8 mouse cellular contexts compared by ENCODE assay signal in genomic region chr5:36574147-36574870, GRCm38 (mm10). TPM values are rescaled to one million over a fixed set of nuclear protein-coding genes. Genes with fewer than 3 reads are reported as not detected.
DNase-seq lines count a peak whose midpoint lies in the region; ATAC-seq and TF ChIP-seq lines count a peak whose summit lies in the region.

No protein-coding gene starts in this region.

- WGBS in forebrain, embryonic 12.5 days, result 51% methylated on average over 8 of the region's 8 CpGs
- WGBS in forebrain, embryonic 16.5 days, result 55% methylated on average over 8 of the region's 8 CpGs
- 20% methylated on average over 8 of the region's 8 CpGs for WGBS in heart, postnatal 0 days
- 40% methylated on average over 8 of the region's 8 CpGs for WGBS in liver, postnatal 0 days (ENCODE audit: insufficient replicate concordance)

- H3K4me2 ChIP-seq in forebrain, embryonic 12.5 days, result no peak overlapping the region
- H3K4me2 ChIP-seq in forebrain, embryonic 16.5 days (ENCODE audit: low read length), result no peak overlapping the region
- H3K4me2 ChIP-seq in heart, postnatal 0 days (ENCODE audit: low read depth, low read length), result no peak overlapping the region
- H3K4me2 ChIP-seq in liver, postnatal 0 days (ENCODE audit: low read depth, low read length), result no peak overlapping the region; the same call in 1 of the 2 replicates

- H3K27ac ChIP-seq in forebrain, embryonic 12.5 days, result 0 out of 2 replicates have a peak overlapping the region, but pooled peaks have one; percentile 8
- H3K27ac ChIP-seq in forebrain, embryonic 16.5 days (ENCODE audit: low read length), result no peak overlapping the region
- H3K27ac ChIP-seq in heart, postnatal 0 days (ENCODE audit: low read depth), result peak overlapping the region; percentile 76
- H3K27ac ChIP-seq in liver, postnatal 0 days (ENCODE audit: low read depth), result peak overlapping the region; percentile 80

- no peaks in the 10 kb centered on the region for H3K9me3 ChIP-seq in forebrain, embryonic 12.5 days
- H3K9me3 ChIP-seq in forebrain, embryonic 16.5 days (ENCODE audit: control insufficient read depth, low read length), result no peaks in the 10 kb centered on the region
- H3K9me3 ChIP-seq in heart, postnatal 0 days (replicated peaks; ENCODE audit: control insufficient read depth, low read length), result no peaks in the 10 kb centered on the region
- no peaks in the 10 kb centered on the region for H3K9me3 ChIP-seq in liver, postnatal 0 days (ENCODE audit: low read length)

- peak; percentile 51 for DNase-seq in MN1 (ENCODE audit: low spot score)
- DNase-seq in heart, postnatal 0 days (ENCODE audit: low spot score), result no peak
- no peak for DNase-seq in liver, postnatal 0 days
- peak; percentile 36 for DNase-seq in yolk sac, embryonic 10.5 days (ENCODE audit: low spot score)
- no peak for DNase-seq in ovary, adult 18-20 months (ENCODE audit: low spot score)

- H3K4me3 ChIP-seq in forebrain, embryonic 12.5 days (replicated peaks), result no peak overlapping the region
- H3K4me3 ChIP-seq in forebrain, embryonic 16.5 days (replicated peaks; ENCODE audit: low read length), result no peak overlapping the region
- H3K4me3 ChIP-seq in heart, postnatal 0 days (ENCODE audit: low read depth, low read length), result no peak overlapping the region
- H3K4me3 ChIP-seq in liver, postnatal 0 days (ENCODE audit: low read depth, low read length), result no peak overlapping the region

- TF ChIP-seq EP300 in heart, postnatal 0 days (IDR thresholded peaks at IDR 0.05; ENCODE audit: low read depth), result no peak
- TF ChIP-seq EP300 in liver, postnatal 0 days (IDR thresholded peaks at IDR 0.05; ENCODE audit: low read depth), result peak; percentile 32; the same call in 1 of the 2 replicates

- no peak for TF ChIP-seq CTCF in heart, postnatal 0 days (IDR thresholded peaks at IDR 0.05; ENCODE audit: low read depth)
- TF ChIP-seq CTCF in liver, postnatal 0 days (IDR thresholded peaks at IDR 0.05; ENCODE audit: low read depth), result no peak

- no peak overlapping the region for H3K9ac ChIP-seq in forebrain, embryonic 12.5 days
- H3K9ac ChIP-seq in forebrain, embryonic 16.5 days (replicated peaks; ENCODE audit: low read depth, low read length), result no peak overlapping the region
- 0 out of 2 replicates have a peak overlapping the region, but pooled peaks have one; percentile 0 for H3K9ac ChIP-seq in heart, postnatal 0 days (replicated peaks; ENCODE audit: low read depth, low read length)
- H3K9ac ChIP-seq in liver, postnatal 0 days (replicated peaks), result 0 out of 2 replicates have a peak overlapping the region, but pooled peaks have one; percentile 26

- H3K4me1 ChIP-seq in forebrain, embryonic 12.5 days, result peaks cover 12% of the 10 kb centered on the region; the same call in 1 of the 2 replicates
- peaks cover 5% of the 10 kb centered on the region; the same call in 1 of the 2 replicates for H3K4me1 ChIP-seq in forebrain, embryonic 16.5 days (replicated peaks; ENCODE audit: control insufficient read depth, insufficient read depth, low read length)
- peaks cover 29% of the 10 kb centered on the region for H3K4me1 ChIP-seq in heart, postnatal 0 days (ENCODE audit: control insufficient read depth, insufficient read depth)
- H3K4me1 ChIP-seq in liver, postnatal 0 days (ENCODE audit: insufficient read depth), result peaks cover 46% of the 10 kb centered on the region

- H3K36me3 ChIP-seq in forebrain, embryonic 12.5 days (replicated peaks), result peaks cover 13% of the 10 kb centered on the region
- no peaks in the 10 kb centered on the region for H3K36me3 ChIP-seq in forebrain, embryonic 16.5 days (ENCODE audit: control insufficient read depth, insufficient read depth)
- H3K36me3 ChIP-seq in heart, postnatal 0 days (replicated peaks; ENCODE audit: control insufficient read depth, insufficient read depth, low read length), result peaks cover 14% of the 10 kb centered on the region
- peaks cover 18% of the 10 kb centered on the region for H3K36me3 ChIP-seq in liver, postnatal 0 days (replicated peaks; ENCODE audit: insufficient read depth, low read length)

- H3K27me3 ChIP-seq in forebrain, embryonic 12.5 days, result no peaks in the 10 kb centered on the region
- no peaks in the 10 kb centered on the region for H3K27me3 ChIP-seq in forebrain, embryonic 16.5 days (replicated peaks; ENCODE audit: control insufficient read depth, insufficient read depth, low read length)
- no peaks in the 10 kb centered on the region for H3K27me3 ChIP-seq in heart, postnatal 0 days (ENCODE audit: control insufficient read depth, insufficient read depth, low read length)
- no peaks in the 10 kb centered on the region for H3K27me3 ChIP-seq in liver, postnatal 0 days (ENCODE audit: insufficient read depth, low read length)

- no peak for ATAC-seq in forebrain, embryonic 12.5 days (ENCODE audit: low FRiP score)
- ATAC-seq in forebrain, embryonic 16.5 days, result no peak
- peak; percentile 39; the same call in 1 of the 2 replicates for ATAC-seq in heart, postnatal 0 days (ENCODE audit: insufficient read depth, low read depth)
- peak; percentile 45; the same call in 1 of the 2 replicates for ATAC-seq in liver, postnatal 0 days
- ATAC-seq in erythroid progenitor cell, adult 5-6 weeks (replicated peaks; ENCODE audit: low FRiP score, poor library complexity, severe bottlenecking), result no peak

RNA-seq across cellular contexts. Expression of gene Tbc1d14, which starts 18.8 kb away (rescaled TPM):
- polyA plus RNA-seq in forebrain, embryonic 12.5 days (2016; fragmentation: Nextera tagmentation; extraction: Ambion mirVana), result 59.1 and 61.1 TPM in 2 replicates
- 118 and 123 TPM in 2 replicates for polyA plus RNA-seq in forebrain, embryonic 16.5 days (2015; fragmentation: Nextera tagmentation; extraction: Ambion mirVana)
- total RNA-seq in heart, postnatal 0 days (2014; rRNA removed; ENCODE audit: low replicate concordance), result 3.9 and 10.2 TPM in 2 replicates
- 7.7 and 8.3 TPM in 2 replicates for polyA plus RNA-seq in heart, postnatal 0 days (2015; fragmentation: Nextera tagmentation; extraction: Ambion mirVana)
- polyA plus RNA-seq in liver, postnatal 0 days (2015; fragmentation: Nextera tagmentation; extraction: Ambion mirVana), result 5.7 and 6.5 TPM in 2 replicates
- total RNA-seq in erythroid progenitor cell, adult 5-6 weeks (2015; ENCODE audit: low replicate concordance), result 13.0 and 16.9 TPM in 2 replicates
- 17.2 and 21.9 TPM in 2 replicates for total RNA-seq in erythroid progenitor cell, adult 5-6 weeks (2017; ENCODE audit: low replicate concordance)

Comparison
In these comparisons a context has a peak if more than half of its experiments do, and no peak if none do; other contexts are left out.
1. ATAC-seq: peak in heart, postnatal 0 days (single experiment) and liver, postnatal 0 days (single experiment); none in forebrain, embryonic 12.5 days (single experiment), forebrain, embryonic 16.5 days (single experiment) and erythroid progenitor cell, adult 5-6 weeks (single experiment).
2. H3K9ac ChIP-seq: peak in heart, postnatal 0 days (single experiment) and liver, postnatal 0 days (single experiment); none in forebrain, embryonic 12.5 days (single experiment) and forebrain, embryonic 16.5 days (single experiment).
3. DNase-seq: peak in MN1 (single experiment) and yolk sac, embryonic 10.5 days (single experiment); none in heart, postnatal 0 days (single experiment), liver, postnatal 0 days (single experiment) and ovary, adult 18-20 months (single experiment).